Mouse (Mus musculus): Measurements from ENCODE around the gene Tenm2.

The Tenm2 gene

GRCm38 (mm10) chr11:37235914-37236600 lies at the start of gene Tenm2:
Gene Tenm2, minus strand, starts transcription at chr11:37235964.
- DNase-seq: no peak

GRCm38 (mm10) chr11:37285186-37285585 lies 49.4 kb upstream of the Tenm2 start:
- DNase-seq: no peak

GRCm38 (mm10) chr11:37248796-37249195 lies 13.0 kb upstream of the Tenm2 start:
- no peak for DNase-seq

- DNase-seq: no peak
These were observed 1.4 kb upstream of the Tenm2 start for GRCm38 (mm10) chr11:37237096-37237725.

- DNase-seq: no peak
These were observed 878 bp upstream of the Tenm2 start for GRCm38 (mm10) chr11:37236601-37237083.

- DNase-seq: no peak
These were observed 556 bp downstream of the Tenm2 start for GRCm38 (mm10) chr11:37235021-37235795.

GRCm38 (mm10) chr11:37227404-37227803 lies 8.4 kb downstream of the Tenm2 start:
- no peak for DNase-seq

- DNase-seq: no peak
These were observed 8.8 kb downstream of the Tenm2 start for GRCm38 (mm10) chr11:37226943-37227342.

- no peak for DNase-seq
These were observed 13.0 kb downstream of the Tenm2 start for GRCm38 (mm10) chr11:37222737-37223136.

GRCm38 (mm10) chr11:37222056-37222455 lies 13.7 kb downstream of the Tenm2 start:
- DNase-seq: no peak

- no peak for DNase-seq
These were observed 14.8 kb downstream of the Tenm2 start for GRCm38 (mm10) chr11:37220921-37221320.

- no peak for DNase-seq
These were observed 49.6 kb downstream of the Tenm2 start for GRCm38 (mm10) chr11:37186132-37186531.

- peak; percentile 18 for DNase-seq
These were observed 58.3 kb downstream of the Tenm2 start for GRCm38 (mm10) chr11:37177426-37177825.

GRCm38 (mm10) chr11:37153933-37154880 lies 81.6 kb downstream of the Tenm2 start:
- peak; percentile 59 for DNase-seq

GRCm38 (mm10) chr11:37153382-37153781 lies 82.4 kb downstream of the Tenm2 start:
- no peak for DNase-seq

- no peak for DNase-seq
These were observed 85.8 kb downstream of the Tenm2 start for GRCm38 (mm10) chr11:37150011-37150410.

GRCm38 (mm10) chr11:37143996-37144395 lies 91.8 kb downstream of the Tenm2 start:
- peak; percentile 77 for DNase-seq

GRCm38 (mm10) chr11:37143478-37143877 lies 92.3 kb downstream of the Tenm2 start:
- no peak for DNase-seq

- no peak for DNase-seq
These were observed 106.9 kb downstream of the Tenm2 start for GRCm38 (mm10) chr11:37128893-37129292.

GRCm38 (mm10) chr11:37118058-37118457 lies 117.7 kb downstream of the Tenm2 start:
- DNase-seq: peak; percentile 86

GRCm38 (mm10) chr11:37115188-37115587 lies 120.6 kb downstream of the Tenm2 start:
- DNase-seq: no peak

GRCm38 (mm10) chr11:37107069-37107468 lies 128.7 kb downstream of the Tenm2 start:
- DNase-seq: no peak
